Comparison of ENCODE assay signal across 12 mouse cellular contexts in genomic region chr4:134759564-134759963, GRCm38 (mm10). TPM values are rescaled to one million over a fixed set of nuclear protein-coding genes. Genes with fewer than 3 reads are reported as not detected.
A peak's percentile ranks its signal among the peaks of the same experiment; 100 is the strongest.
DNase-seq lines count a peak whose midpoint lies in the region; ATAC-seq and TF ChIP-seq lines count a peak whose summit lies in the region.
"Had no signal": no experiment of that assay in that cellular context is flagged by ENCODE, and none has a peak within 500 bp of the region (broad histone marks: within the 10 kb centered on the region; RNA-seq: fewer than 3 reads in every experiment).

No protein-coding gene starts in this region.

- no peak for DNase-seq in heart, postnatal 36 days
- peak; percentile 42 to 63 for DNase-seq in spleen, postnatal 10 days (ENCODE audit: low spot score in 2 of 2)
- no peak for DNase-seq in spleen, adult 12 weeks (ENCODE audit: low spot score)
- no peak for DNase-seq in stomach, postnatal 0 days (ENCODE audit: low spot score)
- no peak for DNase-seq in cerebellum, postnatal 4 days (ENCODE audit: low spot score in 2 of 2)
- DNase-seq in retina, postnatal 1 day: no peak
- DNase-seq: cerebellum, adult 9-11 months; gastrocnemius, postnatal 14 days had no signal

- intact Hi-C loops in heart, postnatal 36 days (cut with DNase I): no loop called here

- H3K27me3 ChIP-seq in heart, embryonic 14.5 days (ENCODE audit: control insufficient read depth, insufficient read depth, low read length): no peaks in the 10 kb centered on the region
- no peaks in the 10 kb centered on the region for H3K27me3 ChIP-seq in liver, embryonic 12.5 days (replicated peaks)
- H3K27me3 ChIP-seq in stomach, postnatal 0 days (ENCODE audit: control insufficient read depth, insufficient read depth, low read length): no peaks in the 10 kb centered on the region
- H3K27me3 ChIP-seq: midbrain, embryonic 15.5 days had no signal

- TF ChIP-seq EP300 in stomach, postnatal 0 days (optimal IDR thresholded peaks at IDR 0.05): no peak

- H3K36me3 ChIP-seq in heart, embryonic 14.5 days (ENCODE audit: control insufficient read depth, insufficient read depth, low read length): peaks cover 9% of the 10 kb centered on the region; the same call in 1 of the 2 replicates
- peaks cover 33% of the 10 kb centered on the region for H3K36me3 ChIP-seq in liver, embryonic 12.5 days
- no peaks in the 10 kb centered on the region; the same call in 1 of the 2 replicates for H3K36me3 ChIP-seq in stomach, postnatal 0 days (ENCODE audit: control insufficient read depth, insufficient read depth, low read length)
- H3K36me3 ChIP-seq: midbrain, embryonic 15.5 days had no signal

- 84% methylated on average over 7 of the region's 7 CpGs for WGBS in heart, embryonic 14.5 days
- WGBS in liver, embryonic 12.5 days (ENCODE audit: insufficient replicate concordance): 42% methylated on average over 7 of the region's 7 CpGs
- WGBS in stomach, postnatal 0 days: 70% methylated on average over 7 of the region's 7 CpGs

- H3K4me1 ChIP-seq in heart, embryonic 14.5 days (ENCODE audit: control insufficient read depth in 2 of 2, insufficient read depth in 2 of 2, low read length in 2 of 2): peaks cover 48 to 63% of the 10 kb centered on the region in 2 experiments
- H3K4me1 ChIP-seq in liver, embryonic 12.5 days: peaks cover 96% of the 10 kb centered on the region
- H3K4me1 ChIP-seq in stomach, postnatal 0 days (replicated peaks; ENCODE audit: control insufficient read depth, insufficient read depth): peaks cover 14% of the 10 kb centered on the region

- TF ChIP-seq CTCF in stomach, postnatal 0 days (IDR thresholded peaks at IDR 0.05; ENCODE audit: low read depth): no peak

- H3K4me2 ChIP-seq in heart, embryonic 14.5 days (ENCODE audit: low read length): 0 out of 2 replicates have a peak overlapping the region, but pooled peaks have one; percentile 39
- peak overlapping the region; percentile 61 for H3K4me2 ChIP-seq in liver, embryonic 12.5 days
- no peak overlapping the region for H3K4me2 ChIP-seq in stomach, postnatal 0 days (replicated peaks; ENCODE audit: low read depth)
- H3K4me2 ChIP-seq: midbrain, embryonic 15.5 days had no signal

- no peaks in the 10 kb centered on the region for H3K9me3 ChIP-seq in heart, embryonic 14.5 days (ENCODE audit: control insufficient read depth, low read length)
- H3K9me3 ChIP-seq in liver, embryonic 12.5 days (replicated peaks): no peaks in the 10 kb centered on the region
- no peaks in the 10 kb centered on the region for H3K9me3 ChIP-seq in stomach, postnatal 0 days (ENCODE audit: control insufficient read depth, low read length)
- H3K9me3 ChIP-seq: midbrain, embryonic 15.5 days had no signal

- H3K9ac ChIP-seq in heart, embryonic 14.5 days (ENCODE audit: low read length): no peak overlapping the region
- peak overlapping the region; percentile 68 for H3K9ac ChIP-seq in liver, embryonic 12.5 days
- H3K9ac ChIP-seq in stomach, postnatal 0 days (ENCODE audit: low read length): no peak overlapping the region
- H3K9ac ChIP-seq: midbrain, embryonic 15.5 days had no signal

- no peak overlapping the region for H3K4me3 ChIP-seq in heart, embryonic 14.5 days (ENCODE audit: control insufficient read depth in 1 of 2, insufficient read depth in 1 of 2, low read depth in 1 of 2, low read length in 2 of 2)
- peak overlapping the region; percentile 24 for H3K4me3 ChIP-seq in liver, embryonic 12.5 days
- H3K4me3 ChIP-seq in stomach, postnatal 0 days (ENCODE audit: low read depth, low read length): no peak overlapping the region
- H3K4me3 ChIP-seq: midbrain, embryonic 15.5 days had no signal

- H3K27ac ChIP-seq in heart, embryonic 14.5 days (replicated peaks in 1 of 2; ENCODE audit: control insufficient read depth in 1 of 2, insufficient read depth in 1 of 2, low read depth in 2 of 2, low read length in 2 of 2): 0 out of 4 replicates have a peak overlapping the region, but pooled peaks of 1 of the 2 experiments have one; percentile 64
- H3K27ac ChIP-seq in liver, embryonic 12.5 days: peak overlapping the region; percentile 89
- H3K27ac ChIP-seq in stomach, postnatal 0 days (replicated peaks): peak overlapping the region; percentile 63; the same call in 1 of the 2 replicates
- H3K27ac ChIP-seq: midbrain, embryonic 15.5 days had no signal

- no peak for ATAC-seq in heart, embryonic 14.5 days (ENCODE audit: insufficient number of reproducible peaks, insufficient read depth, low FRiP score, low read depth)
- ATAC-seq in liver, embryonic 12.5 days: peak; percentile 90
- ATAC-seq in stomach, postnatal 0 days (ENCODE audit: low FRiP score, low TSS enrichment): peak; percentile 73
- ATAC-seq: inflammation-experienced regulatory T-cells, adult 6 months; midbrain, embryonic 15.5 days had no signal

RNA-seq across cellular contexts. Expression of gene Ldlrap1, which starts 8.3 kb away (rescaled TPM):
- polyA plus RNA-seq in heart, embryonic 14.5 days (2014; fragmentation: Nextera tagmentation; extraction: Ambion mirVana): 10.7 and 12.3 TPM in 2 replicates
- 10 to 100 TPM; 14.3 to 16.2 TPM for total RNA-seq in heart, postnatal 36 days (2021)
- polyA plus RNA-seq in liver, embryonic 12.5 days (2016; fragmentation: Nextera tagmentation; extraction: Ambion mirVana): 26.4 and 28.2 TPM in 2 replicates
- 18.8 and 19.5 TPM in 2 replicates for polyA plus RNA-seq in stomach, postnatal 0 days (2015; fragmentation: Nextera tagmentation; extraction: Ambion mirVana)

RNA-seq across cellular contexts. Expression of gene Man1c1, which starts 55.5 kb away (rescaled TPM):
- polyA plus RNA-seq in heart, embryonic 14.5 days (2014; fragmentation: Nextera tagmentation; extraction: Ambion mirVana): 7.8 TPM in 2 replicates
- 10 to 100 TPM; 22.0 to 23.2 TPM for total RNA-seq in heart, postnatal 36 days (2021)
- 3.2 and 3.5 TPM in 2 replicates for polyA plus RNA-seq in liver, embryonic 12.5 days (2016; fragmentation: Nextera tagmentation; extraction: Ambion mirVana)
- 1.5 TPM in 2 replicates for polyA plus RNA-seq in stomach, postnatal 0 days (2015; fragmentation: Nextera tagmentation; extraction: Ambion mirVana)

Comparison
In these comparisons a context has a peak if more than half of its experiments do, and no peak if none do; other contexts are left out.
1. DNase-seq: peak in spleen, postnatal 10 days (2 of 2); none in heart, postnatal 36 days (0 of 2), spleen, adult 12 weeks (single experiment), stomach, postnatal 0 days (single experiment), cerebellum, postnatal 4 days (0 of 2) and retina, postnatal 1 day (single experiment).